Mouse (Mus musculus) hindbrain, embryonic 11.5 days (tissue): ENCODE data around the gene Insig1. TPM values are rescaled to one million over a fixed set of nuclear protein-coding genes. Genes with fewer than 3 reads are reported as not detected.

Experiments
- ATAC-seq: fragments of 200-750 bp; cut with Nextera tagmentation; 2 replicates; pipeline ENCODE4 v1.8.0; 2017; ENCODE audit warnings: mild to moderate bottlenecking, moderate TSS enrichment, moderate library complexity; ENCODE audit not compliant: low FRiP score
- DNase-seq: peaks from one replicate; pipeline ENCODE4 v3.0.0-alpha.2; 2015; ENCODE audit warnings: low spot score
- H3K27ac ChIP-seq: fragments of 300-500 bp; sonication (generic); 2 replicates; pipeline ENCODE4 v1.5.1; 2014; ENCODE audit warnings: mild to moderate bottlenecking, low read depth, low read length
- H3K27me3 ChIP-seq: fragments of 300-500 bp; sonication (generic); 2 replicates; pipeline ENCODE4 v1.6.1; 2014; ENCODE audit warnings: mild to moderate bottlenecking, low read length, moderate library complexity, mixed read lengths; ENCODE audit not compliant: control insufficient read depth, insufficient read depth
- H3K36me3 ChIP-seq: fragments of 300-500 bp; sonication (generic); 2 replicates; pipeline ENCODE4 v1.6.1; 2014; ENCODE audit warnings: mild to moderate bottlenecking, low read length, moderate library complexity, mixed read lengths; ENCODE audit not compliant: control insufficient read depth, insufficient read depth
- H3K4me1 ChIP-seq: fragments of 300-500 bp; sonication (generic); replicated peaks from 2 replicates; pipeline ENCODE4 v1.6.1; 2014; ENCODE audit warnings: low read length, mixed read lengths; ENCODE audit not compliant: control insufficient read depth, insufficient read depth
- H3K4me2 ChIP-seq: fragments of 300-500 bp; sonication (generic); replicated peaks from 2 replicates; pipeline ENCODE4 v1.6.1; 2014; ENCODE audit warnings: mild to moderate bottlenecking, low read depth, low read length
- H3K4me3 ChIP-seq: fragments of 300-500 bp; sonication (generic); 2 replicates; pipeline ENCODE4 v1.5.1; 2014; ENCODE audit warnings: low read depth, low read length
- H3K9ac ChIP-seq: fragments of 300-500 bp; sonication (generic); 2 replicates; pipeline ENCODE4 v1.6.1; 2014; ENCODE audit warnings: low read depth, low read length
- H3K9me3 ChIP-seq: fragments of 300-500 bp; sonication (generic); 2 replicates; pipeline ENCODE4 v1.6.1; 2016; ENCODE audit warnings: low read length; ENCODE audit not compliant: control insufficient read depth
- WGBS: fragments of 180-500 bp; shearing (Covaris S2); extraction: QIAGEN DNeasy Blood & Tissue Kit; methylation state at CpG from one replicate; pipeline ENCODE4 v1.1.7; 2014; 5-methylcytosine and 5-hydroxymethylcytosine counted together
- polyA plus RNA-seq: library from polyadenylated mRNA; unstranded; fragments of >200 nt; fragmentation: Nextera tagmentation; extraction: Ambion mirVana; gene quantifications from 2 replicates; pipeline ENCODE4 v1.2.1, GENCODE M21; 2014

Gene Insig1
- polyA plus RNA-seq, 1 experiment from 2014 or later, result 118 TPM

- 0% methylated on average over 19 of the region's 19 CpGs for WGBS
- no peaks in the 10 kb centered on the region for H3K9me3 ChIP-seq
- H3K4me2 ChIP-seq, result peak overlapping the region; percentile 32
- H3K9ac ChIP-seq, result no peak overlapping the region
- ATAC-seq (peak; percentile 8; the same call in 1 of the 2 replicates), DNase-seq (no peak)
- H3K27ac ChIP-seq, result no peak overlapping the region
- H3K27me3 ChIP-seq, result peaks cover 55% of the 10 kb centered on the region
- 0 out of 2 replicates have a peak, but pooled peaks cover 2% of the 10 kb centered on the region for H3K4me1 ChIP-seq
- peak overlapping the region; percentile 20 for H3K4me3 ChIP-seq
- H3K36me3 ChIP-seq, result no peaks in the 10 kb centered on the region
Measured at GRCm38 (mm10) chr5:28118531-28118925, 47.4 kb downstream of the Insig1 start.

GRCm38 (mm10) chr5:28119576-28119975 is 48.4 kb downstream of the Insig1 start:
- 31% methylated on average over 3 of the region's 3 CpGs for WGBS
- no peak overlapping the region for H3K4me3 ChIP-seq

GRCm38 (mm10) chr5:28122491-28123454 is 51.6 kb downstream of the Insig1 start:
- 1% methylated on average over 27 of the region's 27 CpGs for WGBS
- Histone ChIP-seq H3K9ac (no peak overlapping the region), H3K36me3 (no peaks in the 10 kb centered on the region), H3K27ac (no peak overlapping the region), H3K27me3 (peaks cover 73% of the 10 kb centered on the region), H3K4me3 (0 out of 2 replicates have a peak overlapping the region, but pooled peaks have one; percentile 1), H3K4me1 (peaks cover 4% of the 10 kb centered on the region; the same call in 1 of the 2 replicates), H3K4me2 (peak overlapping the region; percentile 22), H3K9me3 (no peaks in the 10 kb centered on the region)
- peak; percentile 89 for DNase-seq
- ATAC-seq, result peak; percentile 83

More at GRCm38 (mm10) chr5:28119576-28119975, 48.4 kb downstream of the Insig1 start:
- DNase-seq (peak; percentile 28), ATAC-seq (no peak)
- Histone ChIP-seq H3K9ac (no peak overlapping the region), H3K4me2 (no peak overlapping the region), H3K27ac (no peak overlapping the region), H3K36me3 (no peaks in the 10 kb centered on the region), H3K9me3 (no peaks in the 10 kb centered on the region), H3K27me3 (peaks cover 61% of the 10 kb centered on the region), H3K4me1 (peaks cover 4% of the 10 kb centered on the region; the same call in 1 of the 2 replicates)

GRCm38 (mm10) chr5:28123455-28123825 is 52.3 kb downstream of the Insig1 start:
- H3K9me3 ChIP-seq, result no peaks in the 10 kb centered on the region
- no peaks in the 10 kb centered on the region for H3K36me3 ChIP-seq
- peaks cover 4% of the 10 kb centered on the region; the same call in 1 of the 2 replicates for H3K4me1 ChIP-seq
- ATAC-seq (peak; percentile 48; the same call in 1 of the 2 replicates), DNase-seq (no peak)
- under 1% methylated on average over 11 of the region's 11 CpGs for WGBS
- no peak overlapping the region for H3K9ac ChIP-seq
- H3K4me2 ChIP-seq, result peak overlapping the region; percentile 22
- 0 out of 2 replicates have a peak overlapping the region, but pooled peaks have one; percentile 1 for H3K4me3 ChIP-seq
- peaks cover 73% of the 10 kb centered on the region for H3K27me3 ChIP-seq
- no peak overlapping the region for H3K27ac ChIP-seq

- DNase-seq (peak; percentile 67), ATAC-seq (peak; percentile 68)
- Histone ChIP-seq H3K9me3 (no peaks in the 10 kb centered on the region), H3K27me3 (peaks cover 66% of the 10 kb centered on the region), H3K4me2 (peak overlapping the region; percentile 37), H3K4me3 (peak overlapping the region; percentile 19), H3K36me3 (no peaks in the 10 kb centered on the region), H3K9ac (peak overlapping the region; percentile 49; the same call in 1 of the 2 replicates), H3K4me1 (peaks cover 4% of the 10 kb centered on the region; the same call in 1 of the 2 replicates), H3K27ac (peak overlapping the region; percentile 39)
- 3% methylated on average over 28 of the region's 28 CpGs for WGBS
Measured at GRCm38 (mm10) chr5:28124321-28125230, 53.4 kb downstream of the Insig1 start.

Other genes with a start within 250 kb of the Insig1 start
- 0.07 TPM in 1 of 2 replicates, not detected in the other for gene Htr5a, start 229.2 kb upstream of the Insig1 start, polyA plus RNA-seq
- 1.1 and 1.2 TPM in 2 replicates for gene En2, start 94.3 kb downstream of the Insig1 start, polyA plus RNA-seq
- 63.4 and 73.6 TPM in 2 replicates for gene Cnpy1, start 174.4 kb downstream of the Insig1 start, polyA plus RNA-seq
- 19.2 and 32.8 TPM in 2 replicates for gene Rbm33, start 245.8 kb downstream of the Insig1 start, polyA plus RNA-seq